Mouse (Mus musculus): ENCODE measurements around the gene Nfe2.

DNA sequence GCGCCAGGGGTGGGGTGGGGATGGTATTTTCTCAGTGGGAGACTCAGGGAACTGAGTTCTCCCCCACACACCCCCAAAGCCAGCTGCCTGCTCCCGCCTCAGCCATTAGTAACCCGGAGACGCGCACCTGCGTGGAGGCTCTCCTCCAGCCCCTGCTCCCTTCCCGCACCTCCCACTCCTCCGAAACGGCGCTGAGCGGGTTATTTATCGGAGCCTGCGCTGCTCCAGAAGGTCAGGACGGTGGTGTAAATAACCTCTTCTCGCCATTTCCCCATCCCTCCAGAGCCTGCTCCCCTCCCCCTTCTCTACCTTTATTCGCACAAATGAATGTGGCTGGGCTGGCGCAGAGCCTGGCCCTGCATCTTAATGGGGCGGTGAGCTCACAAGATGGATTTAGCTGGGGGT lies 41.9 kb upstream of the Nfe2 start:
- TF ChIP-seq CTCF (IDR thresholded peaks at IDR 0.05; ENCODE audit: low read depth) (no peak), EP300 (IDR thresholded peaks at IDR 0.05; ENCODE audit: low read depth) (no peak)

Data from liver, postnatal 0 days (tissue).